Mouse (Mus musculus): Measurements from ENCODE around the gene Daam1.

GRCm38 (mm10) chr12:71962616-71963015 is 131.7 kb downstream of the Daam1 start:
- no peak for TF ChIP-seq GATA1 (IDR thresholded peaks at IDR 0.05; ENCODE audit: borderline replicate concordance, low read length)
- TF ChIP-seq FLI1 (IDR thresholded peaks at IDR 0.05; ENCODE audit: low read length): no peak
